29 mouse cellular contexts compared by ENCODE assay signal in the genomic region with DNA sequence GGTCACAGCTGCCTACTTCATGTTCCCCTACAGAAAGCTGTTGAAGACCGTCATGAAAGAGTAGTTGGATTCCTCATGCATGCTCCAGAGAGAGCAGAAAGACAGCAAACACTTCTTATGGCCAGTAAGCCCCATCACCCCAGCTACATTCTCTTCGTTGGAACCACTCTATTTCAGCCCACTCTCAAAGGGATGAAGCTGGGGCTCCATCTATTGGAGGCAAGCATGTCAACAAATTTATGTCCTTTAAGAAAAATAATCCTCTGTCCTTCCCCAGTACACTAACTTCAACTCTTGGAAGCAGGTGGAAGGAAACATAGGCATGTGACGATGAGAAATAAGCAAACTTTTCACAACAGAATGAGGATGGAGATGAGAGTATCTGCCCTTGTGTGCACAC.
DNase-seq lines count a peak whose midpoint lies in the region; ATAC-seq and TF ChIP-seq lines count a peak whose summit lies in the region.
"Had no signal": no experiment of that assay in that cellular context is flagged by ENCODE, and none has a peak within 500 bp of the region (broad histone marks: within the 10 kb centered on the region; RNA-seq: fewer than 3 reads in every experiment).

No protein-coding gene starts in this region.

- peak; percentile 11 for DNase-seq in forebrain, postnatal 0 days
- no peak for DNase-seq in kidney, postnatal 36 days
- DNase-seq in left cerebral cortex, postnatal 25 days (ENCODE audit: low spot score in 2 of 2) = peak; percentile 6 to 11
- no peak for DNase-seq in left cerebral cortex, postnatal 4 days
- peak; percentile 49 for DNase-seq in brain, embryonic 14.5 days (ENCODE audit: low read depth)
- DNase-seq: adrenal gland, adult 8-10 months; cerebellum, adult 11 months; cerebellum, adult 9-10 months; gastrocnemius, adult 2 months; gastrocnemius, postnatal 36 days; heart, adult 2 months; heart, postnatal 10 days; kidney, adult 9 months; liver, embryonic 13.5 days; lung, adult 18-20 months; lung, postnatal 4 days; right cerebral cortex, adult 18-20 months; thymus, postnatal 4 days had no signal

- TF ChIP-seq POLR2A in brain, embryonic 14.5 days (IDR thresholded peaks at IDR 0.05; ENCODE audit: borderline replicate concordance, extremely low read depth, insufficient read depth, insufficient read length, poor library complexity, severe bottlenecking) = no peak

- no peaks in the 10 kb centered on the region for H3K4me1 ChIP-seq in forebrain, postnatal 0 days (ENCODE audit: insufficient read depth)
- H3K4me1 ChIP-seq in forebrain, embryonic 16.5 days (replicated peaks; ENCODE audit: control insufficient read depth, insufficient read depth, low read length) = 0 out of 2 replicates have a peak, but pooled peaks cover 3% of the 10 kb centered on the region
- H3K4me1 ChIP-seq in kidney, embryonic 14.5 days (ENCODE audit: control insufficient read depth, insufficient read depth, low read length) = no peaks in the 10 kb centered on the region
- H3K4me1 ChIP-seq: embryonic facial prominence, embryonic 13.5 days; heart, embryonic 13.5 days; limb, embryonic 15.5 days; liver, embryonic 13.5 days; megakaryocyte, embryonic 14.5 days had no signal

- H3K4me3 ChIP-seq in forebrain, postnatal 0 days (ENCODE audit: low read depth, low read length) = no peak overlapping the region
- no peak overlapping the region for H3K4me3 ChIP-seq in forebrain, embryonic 16.5 days (replicated peaks; ENCODE audit: low read length)
- no peak overlapping the region for H3K4me3 ChIP-seq in kidney, embryonic 14.5 days (ENCODE audit: low read length)
- H3K4me3 ChIP-seq: embryonic facial prominence, embryonic 13.5 days; gastrocnemius, adult 2 months; heart, adult 2 months; heart, embryonic 13.5 days; limb, embryonic 10.5 days; limb, embryonic 15.5 days; liver, embryonic 13.5 days; megakaryocyte, embryonic 14.5 days; midbrain, embryonic 13.5 days had no signal

- no peak overlapping the region for H3K27ac ChIP-seq in forebrain, postnatal 0 days (ENCODE audit: low read depth, low read length)
- no peak overlapping the region for H3K27ac ChIP-seq in forebrain, embryonic 16.5 days (ENCODE audit: low read length)
- no peak overlapping the region for H3K27ac ChIP-seq in kidney, embryonic 14.5 days (ENCODE audit: low read depth, low read length)
- H3K27ac ChIP-seq: embryonic facial prominence, embryonic 13.5 days; gastrocnemius, adult 2 months; heart, adult 2 months; heart, embryonic 13.5 days; hindbrain, embryonic 14.5 days; limb, embryonic 10.5 days; limb, embryonic 15.5 days; liver, embryonic 13.5 days; midbrain, embryonic 13.5 days had no signal

- H3K27me3 ChIP-seq in forebrain, postnatal 0 days (ENCODE audit: insufficient read depth, low read length) = no peaks in the 10 kb centered on the region
- no peaks in the 10 kb centered on the region for H3K27me3 ChIP-seq in forebrain, embryonic 16.5 days (replicated peaks; ENCODE audit: control insufficient read depth, insufficient read depth, low read length)
- H3K27me3 ChIP-seq in kidney, embryonic 14.5 days (ENCODE audit: control insufficient read depth, insufficient read depth, low read length) = no peaks in the 10 kb centered on the region
- H3K27me3 ChIP-seq: embryonic facial prominence, embryonic 13.5 days; heart, embryonic 13.5 days; limb, embryonic 15.5 days; liver, embryonic 13.5 days; megakaryocyte, embryonic 14.5 days; midbrain, embryonic 13.5 days had no signal

- WGBS in forebrain, postnatal 0 days = 69% methylated on average over 3 of the region's 3 CpGs
- 77% methylated on average over 3 of the region's 3 CpGs for WGBS in forebrain, embryonic 16.5 days
- WGBS in kidney, embryonic 14.5 days = 67% methylated on average over 3 of the region's 3 CpGs

- intact Hi-C loops in left cerebral cortex, postnatal 25 days (cut with DNase I) = no loop called here
- intact Hi-C loops in left cerebral cortex, postnatal 4 days (cut with DNase I) = no loop called here

- H3K9me3 ChIP-seq in forebrain, postnatal 0 days (ENCODE audit: low read length) = peaks cover 2% of the 10 kb centered on the region; the same call in 1 of the 2 replicates
- 0 out of 2 replicates have a peak, but pooled peaks cover 2% of the 10 kb centered on the region for H3K9me3 ChIP-seq in forebrain, embryonic 16.5 days (ENCODE audit: control insufficient read depth, low read length)
- no peaks in the 10 kb centered on the region for H3K9me3 ChIP-seq in kidney, embryonic 14.5 days (ENCODE audit: control insufficient read depth, low read length)
- H3K9me3 ChIP-seq: embryonic facial prominence, embryonic 13.5 days; heart, embryonic 13.5 days; limb, embryonic 10.5 days; limb, embryonic 15.5 days; liver, embryonic 13.5 days; midbrain, embryonic 13.5 days had no signal

- peak; percentile 27 for TF ChIP-seq CTCF in forebrain, postnatal 0 days (IDR thresholded peaks at IDR 0.05; ENCODE audit: low read depth)
- TF ChIP-seq CTCF in brain, embryonic 14.5 days (IDR thresholded peaks at IDR 0.05; ENCODE audit: borderline replicate concordance, extremely low read depth, insufficient read depth, insufficient read length) = no peak

- no peak for ATAC-seq in forebrain, postnatal 0 days
- ATAC-seq in forebrain, embryonic 16.5 days = no peak
- ATAC-seq in kidney, embryonic 14.5 days (ENCODE audit: low FRiP score, low TSS enrichment) = 0 out of 2 replicates have a peak, but pooled peaks have one; percentile 46
- ATAC-seq: lung, postnatal 0 days; midbrain, embryonic 13.5 days had no signal

- H3K36me3 ChIP-seq in forebrain, postnatal 0 days (ENCODE audit: insufficient read depth) = no peaks in the 10 kb centered on the region
- no peaks in the 10 kb centered on the region for H3K36me3 ChIP-seq in forebrain, embryonic 16.5 days (ENCODE audit: control insufficient read depth, insufficient read depth)
- H3K36me3 ChIP-seq in kidney, embryonic 14.5 days (ENCODE audit: control insufficient read depth, insufficient read depth, low read length) = no peaks in the 10 kb centered on the region
- H3K36me3 ChIP-seq: embryonic facial prominence, embryonic 13.5 days; G1E; heart, embryonic 13.5 days; limb, embryonic 10.5 days; limb, embryonic 15.5 days; liver, embryonic 13.5 days; midbrain, embryonic 13.5 days had no signal

- no peak overlapping the region for H3K4me2 ChIP-seq in forebrain, postnatal 0 days (ENCODE audit: low read depth)
- H3K4me2 ChIP-seq in forebrain, embryonic 16.5 days (ENCODE audit: low read length) = no peak overlapping the region
- no peak overlapping the region for H3K4me2 ChIP-seq in kidney, embryonic 14.5 days (replicated peaks; ENCODE audit: low read depth, low read length)
- H3K4me2 ChIP-seq: embryonic facial prominence, embryonic 13.5 days; heart, embryonic 13.5 days; hindbrain, embryonic 14.5 days; limb, embryonic 15.5 days; liver, embryonic 13.5 days; midbrain, embryonic 13.5 days had no signal

- H3K9ac ChIP-seq in forebrain, postnatal 0 days = no peak overlapping the region
- no peak overlapping the region for H3K9ac ChIP-seq in forebrain, embryonic 16.5 days (replicated peaks; ENCODE audit: low read depth, low read length)
- H3K9ac ChIP-seq in kidney, embryonic 14.5 days (ENCODE audit: low read depth, low read length) = no peak overlapping the region
- H3K9ac ChIP-seq: embryonic facial prominence, embryonic 13.5 days; heart, embryonic 13.5 days; hindbrain, embryonic 14.5 days; limb, embryonic 15.5 days; liver, embryonic 13.5 days; midbrain, embryonic 13.5 days had no signal

Comparison
In these comparisons a context has a peak if more than half of its experiments do, and no peak if none do; other contexts are left out.
1. DNase-seq: peak in forebrain, postnatal 0 days (single experiment), left cerebral cortex, postnatal 25 days (2 of 2) and brain, embryonic 14.5 days (single experiment); none in kidney, postnatal 36 days (0 of 2) and left cerebral cortex, postnatal 4 days (single experiment).